Mouse (Mus musculus) hindbrain, embryonic 15.5 days (tissue): Measurements from ENCODE around the gene Ppat. TPM values are rescaled to one million over a fixed set of nuclear protein-coding genes. Genes with fewer than 3 reads are reported as not detected.

Experiments used
- polyA plus RNA-seq: library from polyadenylated mRNA; unstranded; fragments of >200 nt; fragmentation: Nextera tagmentation; extraction: Ambion mirVana; gene quantifications from 2 replicates; pipeline ENCODE4 v1.2.1, GENCODE M21; 2015

Ppat gene
- polyA plus RNA-seq, 1 experiment from 2014 or later = 12.6 TPM

Other genes with a start within 250 kb of the Ppat start
- 17.8 and 18.0 TPM in 2 replicates for gene Aasdh, start 46.1 kb downstream of the Ppat start, polyA plus RNA-seq
- gene Paics, start 271 bp downstream of the Ppat start, polyA plus RNA-seq = 179 and 185 TPM in 2 replicates
- 85.7 and 89.4 TPM in 2 replicates for gene Srp72, start 23.1 kb upstream of the Ppat start, polyA plus RNA-seq
- not detected in 2 replicates for gene Arl9, start 52.5 kb upstream of the Ppat start, polyA plus RNA-seq
- gene Thegl, start 64.4 kb upstream of the Ppat start, polyA plus RNA-seq = 0.71 and 0.94 TPM in 2 replicates
- 4.7 and 5.6 TPM in 2 replicates for gene Hopx, start 163.5 kb upstream of the Ppat start, polyA plus RNA-seq